Mouse (Mus musculus) Patski (cell line): Measurements from ENCODE around the gene Creb5. TPM values are rescaled to one million over a fixed set of nuclear protein-coding genes. Genes with fewer than 3 reads are reported as not detected.
A peak's percentile ranks its signal among the peaks of the same experiment; 100 is the strongest.

ENCODE experiments used
- ATAC-seq: fragments of 100-300 bp; one replicate; pipeline ENCODE4 v1.8.0; 2021
- CTCF ChIA-PET: fragments of 350-600 bp; sonication (Branson Sonifier 250); formaldehyde crosslinking; loops from one replicate; lab custom pipeline; 2022; ENCODE audit warnings: inconsistent platforms; lab: Charles Lee
- POLR2A ChIA-PET: fragments of 350-600 bp; sonication (Branson Sonifier 250); formaldehyde crosslinking; loops from one replicate; lab custom pipeline; 2022; ENCODE audit warnings: antibody characterized with exemption, inconsistent platforms; lab: Charles Lee
- DNase-seq: peaks from one replicate; pipeline ENCODE4 v3.0.0-alpha.2; 2011; ENCODE audit warnings: low read depth, low spot score
- H3K27me3 ChIP-seq: fragments of 371-371 bp; one replicate; pipeline ENCODE4 v1.5.1; 2021
- CTCF ChIP-seq: fragments of 100-300 bp; IDR thresholded peaks from one replicate; pipeline ENCODE4 v1.5.1; 2021
- in situ Hi-C: fragments of 300-500 bp; cut with MboI; formaldehyde crosslinking; loops from 3 replicates; pipeline ENCODE4 v1.11.1; 2018; ENCODE audit warnings: low pct_unique_long_range_greater_than_20kb, mixed read lengths
- polyA plus RNA-seq: library from polyadenylated mRNA; unstranded; gene quantifications from one replicate; pipeline ENCODE4 v1.2.3, GENCODE M21; 2021

Creb5 gene
- polyA plus RNA-seq, 1 experiment from 2014 or later, result 12.3 TPM

GRCm38 (mm10) chr6:53541798-53542197, 254.7 kb downstream of the Creb5 start:
- no peak for TF ChIP-seq CTCF
- ATAC-seq, result no peak
- no peak for DNase-seq
- H3K27me3 ChIP-seq, result no peaks in the 10 kb centered on the region
- ChIA-PET POLR2A (interaction anchor here (0.7 kb wide), 1 partner anchor 221 kb away, joined by 3 read pairs; no protein-coding TSS in a partner anchor), CTCF (no interaction called here)
- in situ Hi-C loops, result no loop called here

GRCm38 (mm10) chr6:53545483-53545900, 258.4 kb downstream of the Creb5 start:
- H3K27me3 ChIP-seq, result no peaks in the 10 kb centered on the region
- ChIA-PET CTCF (no interaction called here), POLR2A (interaction anchor here (0.6 kb wide), 1 partner anchor 211 kb away, joined by 3 read pairs; no protein-coding TSS in a partner anchor)
- in situ Hi-C loops, result no loop called here
- ATAC-seq (no peak), DNase-seq (no peak)
- no peak for TF ChIP-seq CTCF

- ChIA-PET POLR2A (interaction anchor here (0.6 kb wide), 1 partner anchor 210 kb away, joined by 3 read pairs; no protein-coding TSS in a partner anchor), CTCF (no interaction called here)
- peak; percentile 44 for DNase-seq
- H3K27me3 ChIP-seq, result no peaks in the 10 kb centered on the region
- TF ChIP-seq CTCF, result no peak
- in situ Hi-C loops, result no loop called here
- ATAC-seq, result no peak
Observed at GRCm38 (mm10) chr6:53545989-53546388, 258.9 kb downstream of the Creb5 start.

GRCm38 (mm10) chr6:53548236-53548635, 261.2 kb downstream of the Creb5 start:
- no peak for ATAC-seq
- ChIA-PET CTCF (interaction anchor here (1.1 kb wide), 1 partner anchor 13 kb away, joined by 4 read pairs; no protein-coding TSS in a partner anchor), POLR2A (no interaction called here)
- H3K27me3 ChIP-seq, result no peaks in the 10 kb centered on the region
- in situ Hi-C loops, result no loop called here
- TF ChIP-seq CTCF, result no peak
- DNase-seq, result no peak

- in situ Hi-C loops, result no loop called here
- no peak for ATAC-seq
- ChIA-PET CTCF (interaction anchor here (1.1 kb wide), 2 partner anchors 12 to 260 kb away, joined by 3 to 4 read pairs; no protein-coding TSS in a partner anchor), POLR2A (interaction anchor here (0.7 kb wide), 1 partner anchor 238 kb away, joined by 3 read pairs; no protein-coding TSS in a partner anchor)
- TF ChIP-seq CTCF, result no peak
- no peak for DNase-seq
- no peaks in the 10 kb centered on the region for H3K27me3 ChIP-seq
Observed at GRCm38 (mm10) chr6:53549409-53549808, 262.3 kb downstream of the Creb5 start.

GRCm38 (mm10) chr6:53556050-53556449, 269.0 kb downstream of the Creb5 start:
- in situ Hi-C loops, result no loop called here
- ATAC-seq (peak; percentile 76), DNase-seq (no peak)
- TF ChIP-seq CTCF, result no peak
- ChIA-PET POLR2A (no interaction called here), CTCF (no interaction called here)
- H3K27me3 ChIP-seq, result no peaks in the 10 kb centered on the region

GRCm38 (mm10) chr6:53560928-53561327, 273.9 kb downstream of the Creb5 start:
- DNase-seq (no peak), ATAC-seq (no peak)
- no peak for TF ChIP-seq CTCF
- in situ Hi-C loops, result no loop called here
- POLR2A ChIA-PET, result interaction anchor here (1.1 to 1.2 kb wide), 3 partner anchors 24 to 54 kb away, joined by 3 read pairs; no protein-coding TSS in a partner anchor
- H3K27me3 ChIP-seq, result no peaks in the 10 kb centered on the region
- CTCF ChIA-PET, result interaction anchor here (1.6 to 2.0 kb wide), 2 partner anchors 12 kb away, joined by 4 to 5 read pairs; no protein-coding TSS in a partner anchor

GRCm38 (mm10) chr6:53562586-53562985, 275.5 kb downstream of the Creb5 start:
- ChIA-PET POLR2A (no interaction called here), CTCF (no interaction called here)
- in situ Hi-C loops, result no loop called here
- no peaks in the 10 kb centered on the region for H3K27me3 ChIP-seq
- DNase-seq, result no peak
- TF ChIP-seq CTCF, result no peak
- no peak for ATAC-seq

- no peak for ATAC-seq
- POLR2A ChIA-PET, result no interaction called here
- H3K27me3 ChIP-seq, result no peaks in the 10 kb centered on the region
- DNase-seq, result no peak
- in situ Hi-C loops, result no loop called here
- CTCF ChIA-PET, result no interaction called here
- TF ChIP-seq CTCF, result no peak
Observed at GRCm38 (mm10) chr6:53563546-53564185, 276.6 kb downstream of the Creb5 start.

GRCm38 (mm10) chr6:53569436-53569835, 282.4 kb downstream of the Creb5 start:
- ATAC-seq, result no peak

GRCm38 (mm10) chr6:53570906-53571305, 283.8 kb downstream of the Creb5 start:
- H3K27me3 ChIP-seq, result no peaks in the 10 kb centered on the region
- CTCF ChIA-PET, result no interaction called here
- TF ChIP-seq CTCF, result no peak
- in situ Hi-C loops, result loop anchor here (10.0 kb wide), 1 partner anchor 154 kb away; no protein-coding TSS in a partner anchor
- POLR2A ChIA-PET, result interaction anchor here (0.7 kb wide), 1 partner anchor 95 kb away, joined by 3 read pairs; no protein-coding TSS in a partner anchor
- ATAC-seq, result no peak
- no peak for DNase-seq

More at GRCm38 (mm10) chr6:53569436-53569835, 282.4 kb downstream of the Creb5 start:
- ChIA-PET POLR2A (no interaction called here), CTCF (interaction anchor here (1.9 kb wide), 1 partner anchor 11 kb away, joined by 6 read pairs; no protein-coding TSS in a partner anchor)
- TF ChIP-seq CTCF, result no peak
- DNase-seq, result no peak
- H3K27me3 ChIP-seq, result no peaks in the 10 kb centered on the region
- in situ Hi-C loops, result no loop called here
